Mouse (Mus musculus) adrenal gland, adult 10 weeks (tissue): Measurements from ENCODE around the gene Bag1. TPM values are rescaled to one million over a fixed set of nuclear protein-coding genes. Genes with fewer than 3 reads are reported as not detected.

ENCODE experiments used
- polyA plus RNA-seq: library from polyadenylated mRNA; stranded (reverse); fragments of 350-450 nt; fragmentation: Illumina TruSeq; extraction: RNeasy Lipid Tissue Mini Kit (QIAGEN cat#74804); gene quantifications from one replicate; pipeline ENCODE4 v1.2.3, GENCODE M21; 2014; ENCODE audit warnings: low read depth, low replicate concordance

Bag1 gene
- polyA plus RNA-seq: 638 TPM

GRCm38 (mm10) chr4:40948160-40948708 lies at the start of gene Bag1, which contains the start of gene Chmp5:
Gene Bag1 (minus strand): TSS chr4:40948294.
Gene Chmp5 (plus strand): TSS chr4:40948407.

GRCm38 (mm10) chr4:40970842-40971701 lies 23.0 kb upstream of the Bag1 start, which contains the start of gene Nfx1:
Gene Nfx1 (plus strand): TSS chr4:40970906.

GRCm38 (mm10) chr4:40919785-40920184 lies 28.3 kb downstream of the Bag1 start, which contains the start of gene Spink4:
Gene Spink4 (plus strand): TSS chr4:40920052.

Other genes starting within 250 kb of the Bag1 start
- gene Aptx, start 245.1 kb downstream of the Bag1 start, polyA plus RNA-seq: 6.6 TPM
- gene Dnaja1, start 226.1 kb downstream of the Bag1 start, polyA plus RNA-seq: 1,503 TPM
- 175 TPM for gene Smu1, start 190.4 kb downstream of the Bag1 start, polyA plus RNA-seq
- 85.7 TPM for gene B4galt1, start 94.3 kb downstream of the Bag1 start, polyA plus RNA-seq
- gene Spink4, start 28.2 kb downstream of the Bag1 start, polyA plus RNA-seq: not detected
- 254 TPM for gene Chmp5, start 113 bp upstream of the Bag1 start, polyA plus RNA-seq
- 115 TPM for gene Nfx1, start 22.6 kb upstream of the Bag1 start, polyA plus RNA-seq
- gene Aqp7, start 99.8 kb upstream of the Bag1 start, polyA plus RNA-seq: 10.9 TPM
- gene Aqp3, start 149.9 kb upstream of the Bag1 start, polyA plus RNA-seq: not detected
- 4.3 TPM for gene Nol6, start 176.2 kb upstream of the Bag1 start, polyA plus RNA-seq
- 187 TPM for gene Ube2r2, start 187.4 kb upstream of the Bag1 start, polyA plus RNA-seq